Mouse (Mus musculus): ENCODE measurements around the gene Pom121l2. TPM values are rescaled to one million over a fixed set of nuclear protein-coding genes. Genes with fewer than 3 reads are reported as not detected.
"Not testable (repeated sequence)": the region's sequence is repeated elsewhere in the genome, so short reads cannot be mapped to it uniquely, and the experiment has no call there.

The Pom121l2 gene
- polyA plus RNA-seq, 1 experiment from 2014 or later = not detected

DNA sequence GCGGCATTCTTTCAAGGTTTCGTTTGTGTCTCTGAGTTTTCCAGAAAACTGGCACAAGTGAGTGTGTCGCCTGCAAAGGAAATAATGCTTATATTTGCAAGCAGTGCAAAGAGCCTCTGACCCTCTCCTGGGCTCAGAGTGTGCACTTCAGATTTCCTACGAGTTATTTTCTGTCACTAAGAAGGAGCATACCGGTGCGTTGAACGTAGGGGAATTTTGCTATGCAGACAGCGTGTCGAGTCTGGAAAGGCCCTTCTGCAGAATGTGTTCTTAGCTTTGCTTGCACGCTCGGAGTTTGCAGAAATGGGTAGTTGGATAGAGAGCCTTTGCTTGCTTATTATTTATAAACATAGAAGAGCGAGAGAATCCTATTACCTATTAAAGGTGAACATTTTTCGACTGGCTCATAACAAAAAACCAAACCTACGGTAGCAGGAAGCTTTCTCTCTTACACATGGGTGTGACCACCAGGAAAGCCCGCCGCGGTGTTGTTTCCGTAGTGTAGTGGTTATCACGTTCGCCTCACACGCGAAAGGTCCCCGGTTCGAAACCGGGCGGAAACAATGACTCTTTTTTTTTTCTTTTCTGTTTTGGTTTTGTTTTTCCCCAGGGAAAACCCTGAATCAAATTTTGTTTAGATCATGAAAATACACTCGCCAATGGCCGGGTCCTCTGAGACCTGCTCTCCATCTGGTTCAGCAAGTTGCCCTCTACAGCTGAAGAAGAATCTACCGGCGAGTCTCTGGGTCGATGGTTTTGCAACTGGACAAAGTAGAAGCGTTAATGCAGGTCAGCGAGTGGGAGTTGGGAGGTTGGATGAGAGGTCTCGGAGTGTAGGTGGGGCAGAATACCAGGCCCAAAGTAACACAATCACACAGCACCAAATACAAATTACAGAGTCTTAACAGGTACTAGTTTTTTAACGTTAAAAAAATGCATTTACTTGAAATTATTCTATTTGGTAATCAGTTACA lies 45.4 kb downstream of the Pom121l2 start:
- H3K27me3 ChIP-seq = no peaks in the 10 kb centered on the region
- peak; percentile 20; the same call in 1 of the 2 replicates for ATAC-seq (ENCODE audit: low FRiP score, low read depth)

DNA sequence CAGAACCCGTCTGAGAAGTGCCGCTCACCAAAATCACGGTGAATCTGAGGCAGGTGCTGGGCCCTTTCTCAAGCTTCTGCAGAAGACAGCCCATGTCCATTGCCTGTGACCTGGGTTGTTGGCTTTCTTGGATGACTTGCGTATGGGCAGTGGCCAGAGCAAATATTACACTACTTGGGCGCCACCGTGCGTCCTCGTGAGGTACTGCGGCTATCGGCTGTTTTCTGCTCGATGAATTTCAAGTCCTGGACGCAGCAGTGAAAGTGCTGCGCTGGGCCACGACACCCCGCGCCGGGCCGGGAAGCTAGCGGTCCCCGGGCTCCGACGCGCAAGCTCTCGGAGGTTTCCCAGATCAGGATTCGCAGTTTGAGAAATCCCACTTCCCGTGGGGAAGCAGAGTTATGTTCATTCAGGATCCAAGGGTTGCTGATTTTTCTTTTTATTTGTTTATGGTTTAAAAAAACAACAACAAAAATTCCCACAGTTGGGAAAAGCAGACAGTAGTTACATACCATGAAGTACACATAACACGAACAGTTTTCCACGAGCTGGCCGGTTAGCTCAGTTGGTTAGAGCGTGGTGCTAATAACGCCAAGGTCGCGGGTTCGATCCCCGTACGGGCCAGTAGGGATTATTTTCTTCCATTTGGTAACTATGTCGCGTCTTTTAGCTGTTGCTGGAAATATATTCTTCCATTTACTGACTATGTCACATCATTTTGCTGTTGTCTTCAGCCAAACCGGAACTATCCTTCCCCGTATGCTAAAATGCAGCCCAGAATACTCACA lies 47.9 kb downstream of the Pom121l2 start:
- 1% methylated on average over 40 of the region's 40 CpGs for WGBS
- H3K4me3 ChIP-seq = peak overlapping the region; percentile 49
- H3K4me2 ChIP-seq (replicated peaks) = peak overlapping the region; percentile 61
- no peaks in the 10 kb centered on the region for H3K36me3 ChIP-seq
- H3K27ac ChIP-seq (replicated peaks) = peak overlapping the region; percentile 74
- peak; percentile 84 for ATAC-seq (ENCODE audit: low FRiP score, low read depth)
- peak overlapping the region; percentile 59; the same call in 1 of the 2 replicates for H3K9ac ChIP-seq (replicated peaks)
- H3K9me3 ChIP-seq = no peaks in the 10 kb centered on the region
- no peaks in the 10 kb centered on the region for H3K27me3 ChIP-seq
- H3K4me1 ChIP-seq = peaks cover 11% of the 10 kb centered on the region

More for the DNA sequence above, 45.4 kb downstream of the Pom121l2 start:
- WGBS = 1% methylated on average over 35 of the region's 35 CpGs
- peak overlapping the region; percentile 60 for H3K4me2 ChIP-seq (replicated peaks)
- H3K36me3 ChIP-seq = no peaks in the 10 kb centered on the region
- H3K9ac ChIP-seq (replicated peaks) = peak overlapping the region; percentile 55
- H3K4me3 ChIP-seq = peak overlapping the region; percentile 47
- no peaks in the 10 kb centered on the region for H3K9me3 ChIP-seq
- H3K27ac ChIP-seq (replicated peaks) = no peak overlapping the region; the same call in 1 of the 2 replicates
- H3K4me1 ChIP-seq = 0 out of 2 replicates have a peak, but pooled peaks cover 13% of the 10 kb centered on the region

DNA sequence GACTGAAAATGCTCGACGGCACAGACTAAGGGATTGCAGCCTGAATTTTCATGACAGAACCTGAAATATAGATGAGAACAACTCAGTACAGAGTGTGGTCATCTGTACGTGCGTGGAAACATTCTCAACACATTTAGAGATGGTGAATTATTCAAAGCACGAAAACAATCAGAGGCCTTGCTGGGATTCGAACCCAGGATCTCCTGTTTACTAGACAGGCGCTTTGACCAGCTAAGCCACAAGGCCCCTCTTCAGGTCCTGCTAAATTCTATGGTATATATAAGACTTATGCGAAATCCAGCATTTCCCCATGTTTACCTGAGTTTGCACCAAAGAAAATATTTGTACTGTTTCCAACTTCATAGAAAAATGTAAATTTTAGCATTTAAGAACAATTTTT lies 48.9 kb downstream of the Pom121l2 start:
- Histone ChIP-seq H3K9ac (replicated peaks) (no peak overlapping the region), H3K36me3 (no peaks in the 10 kb centered on the region), H3K4me2 (replicated peaks) (no peak overlapping the region), H3K9me3 (no peaks in the 10 kb centered on the region), H3K27me3 (no peaks in the 10 kb centered on the region), H3K4me1 (peaks cover 22% of the 10 kb centered on the region), H3K27ac (replicated peaks) (no peak overlapping the region), H3K4me3 (no peak overlapping the region)
- WGBS = 21% methylated on average over 8 of the region's 8 CpGs
- ATAC-seq (ENCODE audit: low FRiP score, low read depth) = no peak

DNA sequence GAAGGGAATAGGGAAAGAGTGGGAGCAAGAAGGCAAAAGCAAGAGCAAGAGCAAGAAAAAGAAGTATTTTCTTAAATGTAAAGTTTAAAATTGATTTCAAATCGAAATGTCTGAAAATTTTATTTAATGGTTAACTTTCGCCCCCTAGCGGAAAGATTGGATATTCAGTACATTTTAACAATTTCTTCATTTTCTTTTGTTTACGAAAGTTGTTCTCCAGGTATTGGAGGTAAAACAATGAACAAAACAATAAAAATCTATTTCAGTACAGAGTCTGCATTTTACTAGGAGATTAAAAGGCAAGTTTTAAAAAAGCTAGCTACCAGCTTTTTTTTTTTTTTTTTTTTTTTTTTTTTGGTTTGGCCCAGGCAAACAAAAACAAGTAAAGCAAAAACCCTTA lies 49.5 kb downstream of the Pom121l2 start:
- no peak overlapping the region for H3K27ac ChIP-seq (replicated peaks)
- H3K36me3 ChIP-seq = no peaks in the 10 kb centered on the region
- peaks cover 22% of the 10 kb centered on the region for H3K4me1 ChIP-seq
- 14% methylated on average over 4 of the region's 4 CpGs for WGBS
- no peaks in the 10 kb centered on the region for H3K27me3 ChIP-seq
- no peaks in the 10 kb centered on the region for H3K9me3 ChIP-seq
- H3K4me2 ChIP-seq (replicated peaks) = no peak overlapping the region
- no peak overlapping the region for H3K4me3 ChIP-seq
- no peak for ATAC-seq (ENCODE audit: low FRiP score, low read depth)
- H3K9ac ChIP-seq (replicated peaks) = no peak overlapping the region

DNA sequence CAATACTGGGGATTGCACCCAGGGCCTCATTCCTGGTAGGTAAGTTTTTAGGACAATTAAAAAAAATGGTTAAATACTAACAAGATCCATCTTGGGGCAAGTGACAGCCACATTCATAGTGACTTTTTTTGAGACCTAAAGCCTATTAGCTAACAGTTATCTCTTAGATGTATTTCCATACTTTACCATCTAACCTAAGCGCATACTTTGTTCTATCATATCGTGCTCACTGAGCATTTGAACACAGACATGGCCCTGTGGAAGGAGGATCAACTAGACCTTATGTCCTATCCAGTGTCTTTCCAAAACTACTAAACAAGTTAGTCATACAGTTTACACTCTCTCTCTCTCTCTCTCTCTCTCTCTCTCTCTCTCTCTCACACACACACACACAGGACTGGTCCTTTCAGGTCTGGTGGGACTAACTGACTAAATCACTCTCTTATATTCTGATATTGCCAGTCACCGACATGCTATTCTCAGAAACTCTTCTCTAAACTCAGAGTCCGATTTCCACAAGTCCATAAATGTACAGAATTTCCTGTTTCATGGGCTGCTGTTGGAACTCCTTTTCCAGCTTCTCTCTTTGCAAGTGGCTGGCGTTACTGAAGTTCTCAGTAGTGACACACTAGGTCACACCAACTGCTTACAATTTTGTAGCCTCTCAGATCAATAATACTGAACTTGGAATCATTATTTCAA lies 52.9 kb downstream of the Pom121l2 start:
- no peaks in the 10 kb centered on the region for H3K27me3 ChIP-seq
- peak overlapping the region; percentile 65; the same call in 1 of the 2 replicates for H3K9ac ChIP-seq (replicated peaks)
- no peaks in the 10 kb centered on the region for H3K9me3 ChIP-seq
- H3K27ac ChIP-seq (replicated peaks) = peak overlapping the region; percentile 85; the same call in 1 of the 2 replicates
- H3K4me3 ChIP-seq = peak overlapping the region; percentile 42
- H3K4me2 ChIP-seq (replicated peaks) = peak overlapping the region; percentile 67
- H3K36me3 ChIP-seq = no peaks in the 10 kb centered on the region
- 53% methylated on average over 5 of the region's 5 CpGs for WGBS
- peaks cover 21% of the 10 kb centered on the region for H3K4me1 ChIP-seq
- no peak for ATAC-seq (ENCODE audit: low FRiP score, low read depth)

DNA sequence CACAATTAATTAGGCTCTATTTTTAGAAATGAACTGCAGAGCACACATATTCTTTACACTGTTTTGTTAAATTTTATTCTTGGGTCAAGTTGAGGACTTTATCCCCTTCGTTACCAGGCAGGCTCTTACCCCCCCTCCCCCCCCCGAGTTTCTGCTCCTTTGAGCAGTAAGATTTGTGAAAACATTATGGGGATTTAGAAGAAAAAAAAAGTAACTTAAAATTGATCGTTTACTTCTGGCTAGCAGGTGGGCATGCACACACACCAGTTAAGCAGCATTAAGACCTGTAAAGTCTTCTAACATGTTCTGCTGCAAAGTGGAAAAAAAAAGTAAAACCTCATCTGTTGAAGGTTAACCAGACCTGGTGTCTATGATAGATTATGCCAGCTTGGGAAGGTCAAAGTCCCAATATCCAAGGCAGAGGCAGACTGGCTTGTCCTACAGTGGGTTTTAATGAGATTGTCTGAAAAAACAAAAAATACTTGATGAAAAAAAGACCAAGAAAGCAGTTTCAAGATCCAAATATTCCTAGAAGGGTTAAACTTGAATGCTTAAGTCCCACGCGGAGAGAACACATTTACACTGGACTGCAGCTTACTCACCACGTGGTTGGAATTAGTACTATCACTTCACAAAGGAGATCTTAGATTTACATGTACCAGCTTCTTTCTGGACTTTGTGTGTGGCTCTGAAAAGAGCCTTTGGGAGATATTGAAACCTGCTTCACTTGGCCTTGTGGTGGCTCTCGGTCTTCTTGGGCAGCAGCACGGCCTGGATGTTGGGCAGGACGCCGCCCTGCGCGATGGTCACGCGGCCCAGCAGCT lies 53.7 kb downstream of the Pom121l2 start:
- H3K9me3 ChIP-seq = no peaks in the 10 kb centered on the region
- no peak; the same call in 1 of the 2 replicates for ATAC-seq (ENCODE audit: low FRiP score, low read depth)
- peak overlapping the region; percentile 42 for H3K4me3 ChIP-seq
- H3K36me3 ChIP-seq = no peaks in the 10 kb centered on the region
- no peaks in the 10 kb centered on the region for H3K27me3 ChIP-seq
- H3K9ac ChIP-seq (replicated peaks) = peak overlapping the region; percentile 65
- peaks cover 21% of the 10 kb centered on the region for H3K4me1 ChIP-seq
- H3K4me2 ChIP-seq (replicated peaks) = peak overlapping the region; percentile 67
- peak overlapping the region; percentile 85 for H3K27ac ChIP-seq (replicated peaks)
- under 1% methylated on average over 13 of the region's 14 CpGs for WGBS

DNA sequence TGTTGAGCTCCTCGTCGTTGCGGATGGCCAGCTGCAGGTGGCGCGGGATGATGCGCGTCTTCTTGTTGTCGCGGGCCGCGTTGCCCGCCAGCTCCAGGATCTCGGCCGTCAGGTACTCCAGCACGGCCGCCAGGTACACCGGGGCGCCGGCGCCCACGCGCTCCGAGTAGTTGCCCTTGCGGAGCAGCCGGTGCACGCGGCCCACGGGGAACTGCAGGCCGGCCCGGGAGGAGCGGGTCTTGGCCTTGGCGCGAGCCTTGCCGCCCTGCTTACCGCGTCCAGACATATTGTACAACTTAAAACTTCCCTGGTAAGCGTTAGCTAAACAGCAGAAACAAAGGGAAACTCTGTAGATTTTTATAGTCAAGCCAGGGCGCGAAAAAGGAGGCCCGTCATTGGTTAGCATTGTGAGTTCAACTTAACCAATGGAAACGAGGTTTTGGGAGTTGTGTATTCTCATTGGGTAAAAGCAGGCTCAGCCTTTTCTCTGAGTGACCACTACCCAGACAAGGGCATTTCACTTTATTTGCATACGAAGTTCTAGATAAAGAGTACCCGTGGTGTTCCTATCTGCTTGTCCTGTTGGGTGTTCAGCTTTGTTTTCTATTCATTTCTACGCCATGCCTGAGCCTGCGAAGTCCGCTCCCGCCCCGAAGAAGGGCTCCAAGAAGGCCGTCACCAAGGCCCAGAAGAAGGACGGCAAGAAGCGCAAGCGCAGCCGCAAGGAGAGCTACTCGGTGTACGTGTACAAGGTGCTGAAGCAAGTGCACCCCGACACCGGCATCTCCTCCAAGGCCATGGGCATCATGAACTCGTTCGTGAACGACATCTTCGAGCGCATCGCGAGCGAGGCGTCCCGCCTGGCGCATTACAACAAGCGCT lies 54.5 kb downstream of the Pom121l2 start, which contains the start of the genes Hist1h2ah and Hist1h2bk:
Gene Hist1h2ah, minus strand, starts transcription at position 302 of the 882 bp plus-strand sequence.
Gene Hist1h2bk, plus strand, starts transcription at position 604 of the 882 bp plus-strand sequence.
- not testable (repeated sequence) for H3K27me3 ChIP-seq, H3K9me3 ChIP-seq, H3K36me3 ChIP-seq
- Histone ChIP-seq H3K9ac (replicated peaks) (peak within 1 kb of the TSS; percentile 65), H3K4me1 (peaks cover 28% of the 10 kb centered on the region), H3K4me3 (peak within 1 kb of the TSS; percentile 43), H3K4me2 (replicated peaks) (peak within 1 kb of the TSS; percentile 67), H3K27ac (replicated peaks) (peak within 1 kb of the TSS; percentile 85)
- ATAC-seq (ENCODE audit: low FRiP score, low read depth) = peak; percentile 97
- WGBS = 0% methylated on average over 26 of the region's 69 CpGs

DNA sequence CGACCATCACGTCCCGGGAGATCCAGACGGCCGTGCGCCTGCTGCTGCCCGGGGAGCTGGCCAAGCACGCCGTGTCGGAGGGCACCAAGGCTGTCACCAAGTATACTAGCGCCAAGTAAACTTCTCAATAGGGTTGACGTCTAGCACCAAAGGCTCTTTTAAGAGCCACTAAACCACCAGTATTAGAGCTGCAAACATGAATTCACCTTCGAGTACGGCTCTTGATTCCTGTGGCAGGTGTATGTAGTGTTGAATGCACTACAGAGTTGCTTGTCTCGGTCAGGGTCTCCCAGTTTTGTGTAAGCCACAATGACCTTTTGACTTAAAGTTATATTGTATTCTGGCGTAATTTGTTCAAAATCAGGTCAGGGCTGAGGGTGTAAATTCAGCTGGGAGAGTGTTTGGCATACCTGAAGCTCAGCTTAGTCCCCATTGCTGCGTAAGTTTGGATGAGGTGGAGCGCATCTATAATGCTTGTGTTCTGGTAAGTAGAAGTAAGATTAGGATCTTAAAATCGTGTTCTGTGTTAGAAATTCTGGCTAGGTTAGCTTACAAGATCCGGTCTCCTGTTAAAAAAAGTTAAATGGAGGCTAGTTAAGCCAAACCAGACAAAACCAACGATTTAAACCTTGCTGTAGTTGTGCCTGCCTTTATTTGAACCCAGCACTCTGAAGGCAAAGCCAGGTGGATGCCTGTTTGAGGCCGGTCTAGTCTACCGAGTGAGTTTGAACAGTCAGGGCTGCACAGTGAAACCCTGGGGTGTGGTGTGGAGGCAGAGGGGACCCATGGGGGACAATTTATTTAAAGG lies 55.4 kb downstream of the Pom121l2 start:
- H3K9ac ChIP-seq (replicated peaks) = peak overlapping the region; percentile 54
- peaks cover 30% of the 10 kb centered on the region for H3K4me1 ChIP-seq
- H3K4me2 ChIP-seq (replicated peaks) = peak overlapping the region; percentile 67
- no peaks in the 10 kb centered on the region for H3K36me3 ChIP-seq
- peak overlapping the region; percentile 83 for H3K27ac ChIP-seq (replicated peaks)
- 2% methylated on average over 22 of the region's 23 CpGs for WGBS
- no peaks in the 10 kb centered on the region for H3K9me3 ChIP-seq
- peak; percentile 25 for ATAC-seq (ENCODE audit: low FRiP score, low read depth)
- peak overlapping the region; percentile 38 for H3K4me3 ChIP-seq
- no peaks in the 10 kb centered on the region for H3K27me3 ChIP-seq

DNA sequence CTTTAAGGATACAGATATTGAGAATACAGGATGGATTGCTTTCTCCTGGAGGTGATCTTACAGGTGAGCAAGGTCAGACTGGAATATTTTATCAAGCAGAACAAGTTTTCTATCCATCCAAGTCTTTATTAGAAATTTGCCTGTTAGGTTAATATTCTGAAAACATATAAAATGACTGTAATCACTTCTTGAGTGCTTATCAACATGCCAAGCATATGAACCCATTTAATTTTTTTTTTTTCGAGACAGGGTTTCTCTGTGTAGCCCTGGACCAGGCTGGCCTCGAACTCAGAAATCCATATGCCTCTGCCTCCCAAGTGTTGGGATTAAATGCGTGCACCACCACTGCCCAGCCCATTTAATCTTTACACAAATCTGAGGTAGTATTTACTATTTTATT lies 56.0 kb downstream of the Pom121l2 start:
- no peak for ATAC-seq (ENCODE audit: low FRiP score, low read depth)
- peak overlapping the region; percentile 67 for H3K4me2 ChIP-seq (replicated peaks)
- 53% methylated on average over 3 of the region's 3 CpGs for WGBS
- no peak overlapping the region; the same call in 1 of the 2 replicates for H3K9ac ChIP-seq (replicated peaks)
- H3K9me3 ChIP-seq = no peaks in the 10 kb centered on the region
- no peaks in the 10 kb centered on the region for H3K36me3 ChIP-seq
- H3K27ac ChIP-seq (replicated peaks) = peak overlapping the region; percentile 83
- peaks cover 32% of the 10 kb centered on the region for H3K4me1 ChIP-seq
- H3K4me3 ChIP-seq = 0 out of 2 replicates have a peak overlapping the region, but pooled peaks have one; percentile 38
- no peaks in the 10 kb centered on the region for H3K27me3 ChIP-seq
